Mouse (Mus musculus) testis, adult 2 months (tissue): ENCODE data around the gene Defb45.

ENCODE experiments used
- CTCF ChIP-seq: fragments of 200-500 bp; IDR thresholded peaks from 2 replicates; pipeline ENCODE4 v1.5.1; 2012; ENCODE audit warnings: low read depth, mild to moderate bottlenecking, inconsistent platforms, low read length, moderate library complexity; ENCODE audit not compliant: control insufficient read depth, insufficient read depth, insufficient replicate concordance
- POLR2A ChIP-seq: fragments of 200-500 bp; IDR thresholded peaks from 2 replicates; pipeline ENCODE4 v1.6.1; 2012; ENCODE audit warnings: low read depth, mild to moderate bottlenecking, inconsistent platforms, low read length, moderate library complexity; ENCODE audit not compliant: control insufficient read depth

GRCm38 (mm10) chr2:152544691-152545090, 54.5 kb downstream of the Defb45 start:
- peak; percentile 37; the same call in 1 of the 2 replicates for TF ChIP-seq CTCF
- no peak for TF ChIP-seq POLR2A
